29 mouse cellular contexts compared by ENCODE assay signal in the genomic region with DNA sequence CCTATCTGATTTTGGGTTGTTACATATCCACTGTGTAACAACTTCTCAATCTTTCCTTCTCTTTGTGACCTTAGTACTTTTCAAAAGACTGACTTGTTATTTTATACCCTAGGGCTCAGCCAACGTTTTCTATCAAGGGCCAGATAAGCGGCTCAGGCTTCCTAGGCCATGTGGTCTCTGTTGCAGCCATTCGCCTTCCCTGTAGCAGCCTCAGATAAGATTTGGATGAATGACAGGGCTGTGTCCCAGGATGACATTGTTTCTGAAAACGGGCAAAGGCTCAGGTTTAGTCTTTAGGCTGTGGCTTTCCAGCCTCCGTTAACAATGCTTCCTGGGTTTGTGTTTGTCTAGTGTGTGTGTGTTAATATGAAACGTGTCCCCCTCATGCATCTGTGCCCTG. TPM values are rescaled to one million over a fixed set of nuclear protein-coding genes. Genes with fewer than 3 reads are reported as not detected.
DNase-seq lines count a peak whose midpoint lies in the region; ATAC-seq and TF ChIP-seq lines count a peak whose summit lies in the region.
"Had no signal": no experiment of that assay in that cellular context is flagged by ENCODE, and none has a peak within 500 bp of the region (broad histone marks: within the 10 kb centered on the region; RNA-seq: fewer than 3 reads in every experiment).

No protein-coding gene starts in this region.

- H3K27me3 ChIP-seq in heart, embryonic 12.5 days (replicated peaks), result no peaks in the 10 kb centered on the region
- H3K27me3 ChIP-seq in heart, postnatal 0 days (ENCODE audit: control insufficient read depth, insufficient read depth, low read length), result no peaks in the 10 kb centered on the region
- H3K27me3 ChIP-seq: embryonic facial prominence, embryonic 12.5 days; kidney, embryonic 15.5 days; lung, embryonic 15.5 days; neural tube, embryonic 12.5 days; Patski had no signal

- TF ChIP-seq EP300 in heart, postnatal 0 days (IDR thresholded peaks at IDR 0.05; ENCODE audit: low read depth), result peak; percentile 91; the same call in 1 of the 2 replicates

- H3K4me1 ChIP-seq in heart, embryonic 12.5 days (replicated peaks), result peaks cover 73% of the 10 kb centered on the region
- H3K4me1 ChIP-seq in heart, postnatal 0 days (ENCODE audit: control insufficient read depth, insufficient read depth), result peaks cover 59% of the 10 kb centered on the region
- H3K4me1 ChIP-seq: embryonic facial prominence, embryonic 12.5 days; neural tube, embryonic 12.5 days had no signal

- H3K27ac ChIP-seq in heart, embryonic 12.5 days (ENCODE audit: poor library complexity, severe bottlenecking), result peak overlapping the region; percentile 91
- peak overlapping the region; percentile 96 for H3K27ac ChIP-seq in heart, postnatal 0 days (ENCODE audit: low read depth)
- no peak overlapping the region for H3K27ac ChIP-seq in left cerebral cortex, adult 2 months
- H3K27ac ChIP-seq: embryonic facial prominence, embryonic 12.5 days; hindbrain, embryonic 14.5 days; kidney, embryonic 15.5 days; limb, embryonic 13.5 days; lung, embryonic 15.5 days; neural tube, embryonic 12.5 days had no signal

- intact Hi-C loops in heart, postnatal 25 days (cut with DNase I), result no loop called here
- intact Hi-C loops in left cerebral cortex, adult 2 months (cut with DNase I), result no loop called here

- ATAC-seq in heart, embryonic 12.5 days (ENCODE audit: insufficient number of reproducible peaks, low FRiP score), result no peak
- ATAC-seq in heart, postnatal 0 days (ENCODE audit: insufficient read depth, low read depth), result peak; percentile 28; the same call in 1 of the 2 replicates
- ATAC-seq: forebrain, embryonic 14.5 days; midbrain, embryonic 16.5 days; Patski had no signal

- no peak overlapping the region for H3K4me3 ChIP-seq in heart, embryonic 12.5 days
- no peak overlapping the region for H3K4me3 ChIP-seq in heart, postnatal 0 days (ENCODE audit: low read depth, low read length)
- no peak overlapping the region for H3K4me3 ChIP-seq in left cerebral cortex, adult 2 months
- H3K4me3 ChIP-seq: embryonic facial prominence, embryonic 12.5 days; kidney, embryonic 15.5 days; limb, embryonic 13.5 days; lung, embryonic 15.5 days; neural tube, embryonic 12.5 days had no signal

- no peak overlapping the region for H3K9ac ChIP-seq in heart, embryonic 12.5 days
- no peak overlapping the region for H3K9ac ChIP-seq in heart, postnatal 0 days (replicated peaks; ENCODE audit: low read depth, low read length)
- H3K9ac ChIP-seq: embryonic facial prominence, embryonic 12.5 days; hindbrain, embryonic 14.5 days; kidney, embryonic 15.5 days; limb, embryonic 13.5 days; lung, embryonic 15.5 days; neural tube, embryonic 12.5 days had no signal

- no peaks in the 10 kb centered on the region for H3K36me3 ChIP-seq in heart, embryonic 12.5 days
- 0 out of 2 replicates have a peak, but pooled peaks cover 4% of the 10 kb centered on the region for H3K36me3 ChIP-seq in heart, postnatal 0 days (replicated peaks; ENCODE audit: control insufficient read depth, insufficient read depth, low read length)
- H3K36me3 ChIP-seq: embryonic facial prominence, embryonic 12.5 days; G1E; kidney, embryonic 15.5 days; limb, embryonic 13.5 days; lung, embryonic 15.5 days; neural tube, embryonic 12.5 days had no signal

- WGBS in heart, embryonic 12.5 days, result 15% methylated on average over 6 of the region's 6 CpGs
- 15% methylated on average over 6 of the region's 6 CpGs for WGBS in heart, postnatal 0 days

- no peak for TF ChIP-seq CTCF in heart, postnatal 0 days (IDR thresholded peaks at IDR 0.05; ENCODE audit: low read depth)
- no peak for TF ChIP-seq CTCF in left cerebral cortex, adult 2 months (IDR thresholded peaks at IDR 0.05)

- H3K4me2 ChIP-seq in heart, embryonic 12.5 days, result no peak overlapping the region
- 0 out of 2 replicates have a peak overlapping the region, but pooled peaks have one; percentile 10 for H3K4me2 ChIP-seq in heart, postnatal 0 days (ENCODE audit: low read depth, low read length)
- H3K4me2 ChIP-seq: embryonic facial prominence, embryonic 12.5 days; hindbrain, embryonic 14.5 days; kidney, embryonic 15.5 days; limb, embryonic 13.5 days; liver, embryonic 11.5 days; lung, embryonic 15.5 days; midbrain, embryonic 11.5 days; neural tube, embryonic 12.5 days had no signal

- DNase-seq in heart, adult 11 months, result peak; percentile 97
- no peak for DNase-seq in heart, postnatal 25 days (ENCODE audit: low spot score)
- DNase-seq in heart, postnatal 0 days (ENCODE audit: low spot score), result peak; percentile 76
- no peak for DNase-seq in left cerebral cortex, adult 2 months (ENCODE audit: extremely low spot score in 1 of 2, low spot score in 2 of 2)
- DNase-seq in ovary, postnatal 14 days (ENCODE audit: low spot score), result no peak
- no peak for DNase-seq in urinary bladder, adult 18-20 months (ENCODE audit: low spot score in 2 of 2)
- DNase-seq: adrenal gland, postnatal 10 days; cerebellum, adult 8-10 months; cerebellum, postnatal 25 days; embryo, embryonic 11 days; gastrocnemius, postnatal 36 days; kidney, adult 11 months; kidney, postnatal 25 days; thymus, adult 2 months; thymus, postnatal 36 days had no signal

- no peaks in the 10 kb centered on the region for H3K9me3 ChIP-seq in heart, embryonic 12.5 days (replicated peaks)
- H3K9me3 ChIP-seq in heart, postnatal 0 days (replicated peaks; ENCODE audit: control insufficient read depth, low read length), result no peaks in the 10 kb centered on the region
- H3K9me3 ChIP-seq: G1E; lung, embryonic 15.5 days had no signal

RNA-seq across cellular contexts. Expression of gene Rbm20, which starts 36.3 kb away (rescaled TPM):
- 100 to 1,000 TPM; 203 to 227 TPM for total RNA-seq in heart, postnatal 25 days (2021)
- 51.8 and 54.0 TPM in 2 replicates for polyA plus RNA-seq in heart, embryonic 12.5 days (2016; fragmentation: Nextera tagmentation; extraction: Ambion mirVana)
- 328 and 340 TPM in 2 replicates for total RNA-seq in heart, postnatal 0 days (2014; rRNA removed; ENCODE audit: low replicate concordance)
- 58.5 and 65.2 TPM in 2 replicates for polyA plus RNA-seq in heart, postnatal 0 days (2015; fragmentation: Nextera tagmentation; extraction: Ambion mirVana)
- 1 to 10 TPM; 4.0 to 5.8 TPM for total RNA-seq in left cerebral cortex, adult 2 months (2021)
- total RNA-seq: hematopoietic stem cell, adult 5-6 weeks had no signal

Comparison
In these comparisons a context has a peak if more than half of its experiments do, and no peak if none do; other contexts are left out.
1. DNase-seq: peak in heart, adult 11 months (single experiment) and heart, postnatal 0 days (single experiment); none in heart, postnatal 25 days (single experiment), left cerebral cortex, adult 2 months (0 of 2), ovary, postnatal 14 days (single experiment) and urinary bladder, adult 18-20 months (0 of 2).
2. RNA of gene Rbm20, which starts 36.3 kb away (total RNA-seq): 328 to 340 TPM in heart, postnatal 0 days and 203 to 227 TPM in heart, postnatal 25 days; 4.0 to 5.8 TPM in left cerebral cortex, adult 2 months; every median in the first group is over 10 times any median in the second.